Mouse (Mus musculus) kidney, embryonic 16.5 days (tissue): ENCODE data around the gene Babam1. TPM values are rescaled to one million over a fixed set of nuclear protein-coding genes. Genes with fewer than 3 reads are reported as not detected.

Experiments used
- ATAC-seq: fragments of 200-750 bp; cut with Nextera tagmentation; 2 replicates; pipeline ENCODE4 v1.8.0; 2017; ENCODE audit warnings: moderate TSS enrichment; ENCODE audit not compliant: low FRiP score, low TSS enrichment
- H3K27ac ChIP-seq: fragments of 300-500 bp; sonication (generic); 2 replicates; pipeline ENCODE4 v1.5.1; 2014; ENCODE audit warnings: low read length
- H3K27me3 ChIP-seq: fragments of 300-500 bp; sonication (generic); 2 replicates; pipeline ENCODE4 v1.6.1; 2014; ENCODE audit warnings: low read length, control low read depth, mixed read lengths; ENCODE audit not compliant: insufficient read depth
- H3K36me3 ChIP-seq: fragments of 300-500 bp; sonication (generic); 2 replicates; pipeline ENCODE4 v1.6.1; 2014; ENCODE audit warnings: low read length, control low read depth, mixed read lengths; ENCODE audit not compliant: insufficient read depth
- H3K4me1 ChIP-seq: fragments of 300-500 bp; sonication (generic); 2 replicates; pipeline ENCODE4 v1.6.1; 2014; ENCODE audit warnings: low read length, control low read depth, mixed read lengths; ENCODE audit not compliant: insufficient read depth
- H3K4me2 ChIP-seq: fragments of 300-500 bp; sonication (generic); replicated peaks from 2 replicates; pipeline ENCODE4 v1.6.1; 2014; ENCODE audit warnings: low read depth, low read length
- H3K4me3 ChIP-seq: fragments of 300-500 bp; sonication (generic); 2 replicates; pipeline ENCODE4 v1.5.1; 2014; ENCODE audit warnings: mild to moderate bottlenecking, low read length
- H3K9ac ChIP-seq: fragments of 300-500 bp; sonication (generic); replicated peaks from 2 replicates; pipeline ENCODE4 v1.6.1; 2014; ENCODE audit warnings: low read length
- H3K9me3 ChIP-seq: fragments of 300-500 bp; sonication (generic); 2 replicates; pipeline ENCODE4 v1.6.1; 2016; ENCODE audit warnings: low read length, control low read depth
- WGBS: fragments of 180-500 bp; shearing (Covaris S2); extraction: QIAGEN DNeasy Blood & Tissue Kit; methylation state at CpG from one replicate; pipeline ENCODE4 v1.1.7; 2014; 5-methylcytosine and 5-hydroxymethylcytosine counted together
- polyA plus RNA-seq: library from polyadenylated mRNA; unstranded; fragments of >200 nt; fragmentation: Nextera tagmentation; extraction: Ambion mirVana; gene quantifications from 2 replicates; pipeline ENCODE4 v1.2.1, GENCODE M21; 2015

Gene Babam1
- polyA plus RNA-seq, 1 experiment from 2014 or later = 120 TPM

DNA sequence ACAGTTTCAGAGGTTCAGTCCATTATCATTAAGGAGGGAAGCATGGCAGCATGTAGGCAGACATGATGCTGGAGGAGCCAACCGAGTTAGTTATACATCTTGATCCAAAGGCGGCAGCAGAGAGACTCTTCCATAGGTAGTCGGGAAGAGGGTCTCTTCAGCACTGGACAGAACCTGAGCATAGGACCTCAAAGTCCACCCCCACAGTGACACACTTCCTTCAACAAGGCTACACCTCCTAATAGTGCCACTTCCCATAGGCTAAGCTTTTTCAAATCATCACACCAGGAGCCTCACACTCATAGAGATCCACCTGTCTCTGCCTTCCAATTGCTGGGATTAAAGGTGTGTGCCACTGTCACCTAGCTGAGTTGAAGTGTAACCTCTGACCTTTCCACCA lies 40.4 kb downstream of the Babam1 start:
- no peak overlapping the region for H3K4me2 ChIP-seq
- no peak overlapping the region for H3K4me3 ChIP-seq
- WGBS = 54% methylated on average over 3 of the region's 3 CpGs
- H3K36me3 ChIP-seq = no peaks in the 10 kb centered on the region
- H3K4me1 ChIP-seq = no peaks in the 10 kb centered on the region
- H3K9me3 ChIP-seq = no peaks in the 10 kb centered on the region
- H3K27me3 ChIP-seq = peaks cover 2% of the 10 kb centered on the region
- ATAC-seq = no peak
- H3K9ac ChIP-seq = no peak overlapping the region
- H3K27ac ChIP-seq = no peak overlapping the region

DNA sequence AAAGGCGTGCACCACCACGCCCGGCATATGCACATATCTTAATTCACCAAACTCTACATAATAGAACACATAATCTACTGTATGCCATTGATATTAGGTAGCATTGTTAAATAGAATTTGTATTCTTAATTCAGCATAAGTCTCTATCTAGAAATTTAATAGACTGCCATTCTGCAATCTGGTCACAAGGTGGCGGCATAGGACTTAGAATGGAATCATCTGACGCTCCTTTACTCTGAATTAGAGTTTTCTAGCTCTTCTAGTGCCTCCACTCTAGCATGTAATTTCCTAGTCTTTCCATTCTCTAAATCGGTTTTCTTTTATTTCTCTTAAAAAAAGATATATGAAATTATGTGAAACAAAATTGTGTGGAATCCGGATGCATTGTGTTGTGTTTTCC lies 44.7 kb downstream of the Babam1 start:
- Histone ChIP-seq H3K27ac (no peak overlapping the region), H3K4me3 (no peak overlapping the region), H3K4me2 (no peak overlapping the region), H3K36me3 (no peaks in the 10 kb centered on the region), H3K9ac (no peak overlapping the region), H3K4me1 (no peaks in the 10 kb centered on the region), H3K9me3 (no peaks in the 10 kb centered on the region), H3K27me3 (peaks cover 9% of the 10 kb centered on the region)
- ATAC-seq = no peak
- WGBS = under 1% methylated on average over 7 of the region's 7 CpGs

- H3K4me2 ChIP-seq = no peak overlapping the region
- H3K27me3 ChIP-seq = peaks cover 9% of the 10 kb centered on the region
- no peaks in the 10 kb centered on the region for H3K36me3 ChIP-seq
- no peaks in the 10 kb centered on the region for H3K4me1 ChIP-seq
- no peak overlapping the region for H3K4me3 ChIP-seq
- no peak for ATAC-seq
- no peak overlapping the region for H3K9ac ChIP-seq
- 76% methylated on average over 7 of the region's 7 CpGs for WGBS
- H3K27ac ChIP-seq = no peak overlapping the region
- H3K9me3 ChIP-seq = no peaks in the 10 kb centered on the region
Observed at GRCm38 (mm10) chr8:71445096-71445495, 48.4 kb downstream of the Babam1 start.

DNA sequence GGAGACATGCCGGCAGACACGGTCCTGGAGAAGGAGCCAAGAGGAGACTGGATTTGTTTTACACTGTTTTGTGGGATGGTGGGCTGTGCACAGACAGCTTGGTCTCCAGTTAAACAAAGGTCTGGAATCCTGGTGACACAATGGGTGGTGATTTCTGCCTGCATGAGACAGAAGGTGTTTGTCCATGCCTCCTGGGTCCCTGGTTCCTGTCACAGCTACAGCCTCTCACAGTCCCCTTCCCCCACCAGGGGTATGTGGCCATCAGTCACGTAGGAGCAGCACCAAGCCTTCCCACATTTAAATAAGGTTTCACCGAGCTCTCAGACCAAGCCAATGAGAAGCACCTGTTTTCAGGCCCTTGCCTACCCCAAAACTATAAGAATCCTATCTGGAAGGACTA lies 54.7 kb downstream of the Babam1 start:
- H3K9ac ChIP-seq = no peak overlapping the region
- ATAC-seq = no peak
- WGBS = 62% methylated on average over 4 of the region's 4 CpGs

GRCm38 (mm10) chr8:71451777-71452176 lies 55.1 kb downstream of the Babam1 start:
- H3K4me1 ChIP-seq = no peaks in the 10 kb centered on the region
- no peak overlapping the region for H3K9ac ChIP-seq
- 0 out of 2 replicates have a peak, but pooled peaks have one; percentile 51 for ATAC-seq
- WGBS = 36% methylated on average over 11 of the region's 11 CpGs
- H3K27ac ChIP-seq = no peak overlapping the region
- H3K4me3 ChIP-seq = no peak overlapping the region
- H3K27me3 ChIP-seq = no peaks in the 10 kb centered on the region
- H3K4me2 ChIP-seq = no peak overlapping the region
- no peaks in the 10 kb centered on the region for H3K9me3 ChIP-seq
- H3K36me3 ChIP-seq = no peaks in the 10 kb centered on the region

More for the DNA sequence above, 54.7 kb downstream of the Babam1 start:
- Histone ChIP-seq H3K4me2 (no peak overlapping the region), H3K9me3 (no peaks in the 10 kb centered on the region), H3K36me3 (no peaks in the 10 kb centered on the region), H3K4me3 (no peak overlapping the region), H3K27me3 (no peaks in the 10 kb centered on the region), H3K27ac (no peak overlapping the region), H3K4me1 (no peaks in the 10 kb centered on the region)

DNA sequence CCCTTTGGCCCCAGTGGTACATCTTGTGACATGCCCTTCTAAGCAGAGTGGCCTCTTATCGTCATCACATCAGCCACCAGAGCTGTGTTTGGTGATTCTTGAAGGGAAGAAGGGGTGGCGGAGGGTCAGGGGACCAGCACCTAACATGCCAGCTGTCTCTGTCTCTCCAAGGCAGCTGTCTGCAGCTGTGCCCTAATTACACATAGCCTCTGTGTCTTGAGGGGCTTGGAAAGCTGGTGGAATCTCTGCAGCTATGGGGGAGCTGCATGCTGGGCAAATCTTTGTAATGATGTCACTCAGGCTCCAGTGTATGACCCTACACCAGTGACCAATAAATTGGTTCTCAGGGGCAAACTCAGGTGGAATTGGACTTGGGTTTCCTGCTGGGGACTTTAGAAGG lies 56.0 kb downstream of the Babam1 start:
- WGBS = 59% methylated on average over 2 of the region's 2 CpGs
- H3K36me3 ChIP-seq = no peaks in the 10 kb centered on the region
- no peak overlapping the region for H3K4me3 ChIP-seq
- no peaks in the 10 kb centered on the region for H3K27me3 ChIP-seq
- no peak for ATAC-seq
- no peak overlapping the region for H3K4me2 ChIP-seq
- H3K9me3 ChIP-seq = no peaks in the 10 kb centered on the region
- H3K4me1 ChIP-seq = no peaks in the 10 kb centered on the region
- no peak overlapping the region for H3K9ac ChIP-seq
- H3K27ac ChIP-seq = no peak overlapping the region

Other genes with a start within 250 kb of the Babam1 start
- gene Myo9b, start 124.1 kb upstream of the Babam1 start, polyA plus RNA-seq = 21.2 and 23.6 TPM in 2 replicates
- gene Haus8, start 123.9 kb upstream of the Babam1 start, polyA plus RNA-seq = 58.6 and 62.1 TPM in 2 replicates
- 109 and 111 TPM in 2 replicates for gene Use1, start 30.0 kb upstream of the Babam1 start, polyA plus RNA-seq
- 6.1 TPM in 2 replicates for gene Ocel1, start 25.6 kb upstream of the Babam1 start, polyA plus RNA-seq
- gene Nr2f6, start 14.9 kb upstream of the Babam1 start, polyA plus RNA-seq = 65.4 and 82.9 TPM in 2 replicates
- 29.8 and 31.2 TPM in 2 replicates for gene Ushbp1, start 1.1 kb upstream of the Babam1 start, polyA plus RNA-seq
- gene Ankle1, start 9.1 kb downstream of the Babam1 start, polyA plus RNA-seq = 47.4 and 58.3 TPM in 2 replicates
- gene Abhd8, start 66.8 kb downstream of the Babam1 start, polyA plus RNA-seq = 41.9 and 46.6 TPM in 2 replicates
- gene Mrpl34, start 68.1 kb downstream of the Babam1 start, polyA plus RNA-seq = 170 and 178 TPM in 2 replicates
- 110 and 115 TPM in 2 replicates for gene Dda1, start 72.3 kb downstream of the Babam1 start, polyA plus RNA-seq
- gene Ano8, start 89.1 kb downstream of the Babam1 start, polyA plus RNA-seq = 0.81 and 1.0 TPM in 2 replicates
- gene Gtpbp3, start 91.2 kb downstream of the Babam1 start, polyA plus RNA-seq = 22.2 and 22.5 TPM in 2 replicates
- gene Plvap, start 114.9 kb downstream of the Babam1 start, polyA plus RNA-seq = 165 TPM in 2 replicates
- 0.15 and 0.61 TPM in 2 replicates for gene Ccdc194, start 128.8 kb downstream of the Babam1 start, polyA plus RNA-seq
- 53.6 and 55.6 TPM in 2 replicates for gene Bst2, start 140.6 kb downstream of the Babam1 start, polyA plus RNA-seq
- gene Mvb12a, start 146.1 kb downstream of the Babam1 start, polyA plus RNA-seq = 114 and 118 TPM in 2 replicates
- 16.3 and 16.7 TPM in 2 replicates for gene Tmem221, start 162.0 kb downstream of the Babam1 start, polyA plus RNA-seq
- gene Nxnl1, start 169.7 kb downstream of the Babam1 start, polyA plus RNA-seq = 0.24 and 0.31 TPM in 2 replicates
- 49.8 and 56.2 TPM in 2 replicates for gene Slc27a1, start 172.0 kb downstream of the Babam1 start, polyA plus RNA-seq
- 244 and 252 TPM in 2 replicates for gene Pgls, start 195.3 kb downstream of the Babam1 start, polyA plus RNA-seq
- 4.6 and 5.3 TPM in 2 replicates for gene Fam129c, start 200.8 kb downstream of the Babam1 start, polyA plus RNA-seq
- 77.6 and 78.5 TPM in 2 replicates for gene Colgalt1, start 214.1 kb downstream of the Babam1 start, polyA plus RNA-seq